Mouse (Mus musculus): Measurements from ENCODE around the gene Chil3. TPM values are rescaled to one million over a fixed set of nuclear protein-coding genes. Genes with fewer than 3 reads are reported as not detected.
"Not testable (repeated sequence)": the region's sequence is repeated elsewhere in the genome, so short reads cannot be mapped to it uniquely, and the experiment has no call there.

The Chil3 gene
- polyA plus RNA-seq (2015; fragmentation: Nextera tagmentation; extraction: Ambion mirVana), result 0.08 and 0.30 TPM in 2 replicates

GRCm38 (mm10) chr3:106167464-106167863 is at the start of gene Chil3:
Gene Chil3 (minus strand): TSS chr3:106167564.
- H3K36me3 ChIP-seq, result no peaks in the 10 kb centered on the region
- no peaks in the 10 kb centered on the region for H3K4me1 ChIP-seq (replicated peaks)
- no peak within 1 kb of the TSS for H3K4me2 ChIP-seq
- no peak within 1 kb of the TSS for H3K9ac ChIP-seq
- no peaks in the 10 kb centered on the region for H3K27me3 ChIP-seq
- ATAC-seq (replicated peaks; ENCODE audit: insufficient number of reproducible peaks, insufficient read depth, low FRiP score, low read depth), result no peak
- no peak within 1 kb of the TSS for H3K27ac ChIP-seq
- 0 out of 2 replicates have a peak, but pooled peaks cover 6% of the 10 kb centered on the region for H3K9me3 ChIP-seq (replicated peaks)
- 71% methylated on average over 3 of the region's 3 CpGs for WGBS
- H3K4me3 ChIP-seq, result no peak within 1 kb of the TSS

- not testable (repeated sequence) for H3K36me3 ChIP-seq; H3K4me2 ChIP-seq; H3K4me1 ChIP-seq (replicated peaks); H3K27me3 ChIP-seq; H3K9ac ChIP-seq; H3K27ac ChIP-seq; ATAC-seq (replicated peaks; ENCODE audit: insufficient number of reproducible peaks, insufficient read depth, low FRiP score, low read depth); H3K4me3 ChIP-seq
- peaks cover 15% of the 10 kb centered on the region for H3K9me3 ChIP-seq (replicated peaks)
- 43% methylated on average over 1 of the region's 1 CpGs for WGBS
Observed at GRCm38 (mm10) chr3:106198030-106198429, 30.7 kb upstream of the Chil3 start.

GRCm38 (mm10) chr3:106197246-106197645 is 29.9 kb upstream of the Chil3 start:
- 54% methylated on average over 2 of the region's 2 CpGs for WGBS
- not testable (repeated sequence) for H3K9ac ChIP-seq; H3K4me3 ChIP-seq; H3K27me3 ChIP-seq; ATAC-seq (replicated peaks; ENCODE audit: insufficient number of reproducible peaks, insufficient read depth, low FRiP score, low read depth); H3K4me2 ChIP-seq; H3K4me1 ChIP-seq (replicated peaks); H3K27ac ChIP-seq; H3K36me3 ChIP-seq
- H3K9me3 ChIP-seq (replicated peaks), result peaks cover 15% of the 10 kb centered on the region

- Histone ChIP-seq H3K27ac (no peak overlapping the region), H3K36me3 (no peaks in the 10 kb centered on the region), H3K9me3 (replicated peaks) (peaks cover 15% of the 10 kb centered on the region), H3K9ac (no peak overlapping the region), H3K4me3 (no peak overlapping the region), H3K4me1 (replicated peaks) (no peaks in the 10 kb centered on the region), H3K4me2 (no peak overlapping the region), H3K27me3 (no peaks in the 10 kb centered on the region)
- ATAC-seq (replicated peaks; ENCODE audit: insufficient number of reproducible peaks, insufficient read depth, low FRiP score, low read depth), result no peak
Observed at GRCm38 (mm10) chr3:106196276-106196675, 28.9 kb upstream of the Chil3 start.

GRCm38 (mm10) chr3:106195486-106195885 is 28.1 kb upstream of the Chil3 start:
- Histone ChIP-seq H3K27me3 (no peaks in the 10 kb centered on the region), H3K9ac (no peak overlapping the region), H3K4me3 (no peak overlapping the region), H3K36me3 (no peaks in the 10 kb centered on the region), H3K4me2 (no peak overlapping the region), H3K27ac (no peak overlapping the region), H3K4me1 (replicated peaks) (no peaks in the 10 kb centered on the region), H3K9me3 (replicated peaks) (peaks cover 15% of the 10 kb centered on the region)
- no peak for ATAC-seq (replicated peaks; ENCODE audit: insufficient number of reproducible peaks, insufficient read depth, low FRiP score, low read depth)
- WGBS, result 79% methylated on average over 12 of the region's 12 CpGs

GRCm38 (mm10) chr3:106187991-106188390 is 20.6 kb upstream of the Chil3 start:
- Histone ChIP-seq H3K27ac (no peak overlapping the region), H3K4me2 (no peak overlapping the region), H3K36me3 (no peaks in the 10 kb centered on the region), H3K9me3 (replicated peaks) (no peaks in the 10 kb centered on the region; the same call in 1 of the 2 replicates), H3K9ac (no peak overlapping the region), H3K4me1 (replicated peaks) (no peaks in the 10 kb centered on the region), H3K27me3 (no peaks in the 10 kb centered on the region), H3K4me3 (no peak overlapping the region)
- 66% methylated on average over 2 of the region's 2 CpGs for WGBS
- no peak for ATAC-seq (replicated peaks; ENCODE audit: insufficient number of reproducible peaks, insufficient read depth, low FRiP score, low read depth)

GRCm38 (mm10) chr3:106177509-106178189 is 10.3 kb upstream of the Chil3 start:
- H3K4me3 ChIP-seq, result no peak overlapping the region
- no peak for ATAC-seq (replicated peaks; ENCODE audit: insufficient number of reproducible peaks, insufficient read depth, low FRiP score, low read depth)
- peaks cover 4% of the 10 kb centered on the region; the same call in 1 of the 2 replicates for H3K9me3 ChIP-seq (replicated peaks)
- H3K36me3 ChIP-seq, result no peaks in the 10 kb centered on the region
- WGBS, result 83% methylated on average over 13 of the region's 13 CpGs
- no peak overlapping the region for H3K9ac ChIP-seq
- H3K27ac ChIP-seq, result no peak overlapping the region
- H3K4me2 ChIP-seq, result no peak overlapping the region
- H3K27me3 ChIP-seq, result no peaks in the 10 kb centered on the region
- H3K4me1 ChIP-seq (replicated peaks), result no peaks in the 10 kb centered on the region

GRCm38 (mm10) chr3:106174971-106175370 is 7.6 kb upstream of the Chil3 start:
- H3K4me3 ChIP-seq, result not testable (repeated sequence)

GRCm38 (mm10) chr3:106172506-106172905 is 5.1 kb upstream of the Chil3 start:
- not testable (repeated sequence) for ATAC-seq (replicated peaks; ENCODE audit: insufficient number of reproducible peaks, insufficient read depth, low FRiP score, low read depth); H3K4me1 ChIP-seq (replicated peaks); H3K4me3 ChIP-seq; H3K36me3 ChIP-seq; H3K27me3 ChIP-seq; H3K9ac ChIP-seq; H3K9me3 ChIP-seq (replicated peaks); H3K27ac ChIP-seq; H3K4me2 ChIP-seq
- 55% methylated on average over 2 of the region's 2 CpGs for WGBS

More at GRCm38 (mm10) chr3:106174971-106175370, 7.6 kb upstream of the Chil3 start:
- not testable (repeated sequence) for ATAC-seq (replicated peaks; ENCODE audit: insufficient number of reproducible peaks, insufficient read depth, low FRiP score, low read depth); H3K27ac ChIP-seq; H3K36me3 ChIP-seq; H3K27me3 ChIP-seq; H3K9ac ChIP-seq; H3K4me1 ChIP-seq (replicated peaks); H3K9me3 ChIP-seq (replicated peaks); H3K4me2 ChIP-seq
- WGBS, result 47% methylated on average over 2 of the region's 2 CpGs

GRCm38 (mm10) chr3:106171135-106171731 is 3.9 kb upstream of the Chil3 start:
- H3K36me3 ChIP-seq, result no peaks in the 10 kb centered on the region
- ATAC-seq (replicated peaks; ENCODE audit: insufficient number of reproducible peaks, insufficient read depth, low FRiP score, low read depth), result no peak; the same call in 1 of the 2 replicates
- H3K9ac ChIP-seq, result no peak overlapping the region
- no peaks in the 10 kb centered on the region for H3K27me3 ChIP-seq
- H3K9me3 ChIP-seq (replicated peaks), result 0 out of 2 replicates have a peak, but pooled peaks cover 6% of the 10 kb centered on the region
- no peaks in the 10 kb centered on the region for H3K4me1 ChIP-seq (replicated peaks)
- no peak overlapping the region for H3K27ac ChIP-seq
- no peak overlapping the region for H3K4me3 ChIP-seq
- no peak overlapping the region for H3K4me2 ChIP-seq
- 61% methylated on average over 1 of the region's 1 CpGs for WGBS

GRCm38 (mm10) chr3:106170522-106171053 is 3.2 kb upstream of the Chil3 start:
- ATAC-seq (replicated peaks; ENCODE audit: insufficient number of reproducible peaks, insufficient read depth, low FRiP score, low read depth), result no peak
- Histone ChIP-seq H3K9me3 (replicated peaks) (0 out of 2 replicates have a peak, but pooled peaks cover 6% of the 10 kb centered on the region), H3K27me3 (no peaks in the 10 kb centered on the region), H3K4me2 (no peak overlapping the region), H3K9ac (no peak overlapping the region), H3K4me1 (replicated peaks) (no peaks in the 10 kb centered on the region), H3K27ac (no peak overlapping the region), H3K36me3 (no peaks in the 10 kb centered on the region), H3K4me3 (no peak overlapping the region)
- WGBS, result 44% methylated on average over 1 of the region's 1 CpGs

All from heart, embryonic 15.5 days (tissue).